Mouse (Mus musculus): ENCODE results near the gene Fbp1.
"Not testable (repeated sequence)": the region's sequence is repeated elsewhere in the genome, so short reads cannot be mapped to it uniquely, and the experiment has no call there.

The Fbp1 gene

GRCm38 (mm10) chr13:62855396-62856304 is 32.4 kb downstream of the Fbp1 start:
- in situ Hi-C loops (cut with MboI; ENCODE audit: low sequenced_read_pairs): loop anchor here (10.0 kb wide), 1 partner anchor 231 kb away; the partner anchor contains the start of gene 6720489N17Rik

- in situ Hi-C loops (cut with MboI; ENCODE audit: low sequenced_read_pairs): loop anchor here (10.0 kb wide), 1 partner anchor 230 kb away; the partner anchor contains the start of gene 6720489N17Rik
Observed at GRCm38 (mm10) chr13:62854666-62855065, 33.4 kb downstream of the Fbp1 start.

- in situ Hi-C loops (cut with MboI; ENCODE audit: low sequenced_read_pairs): no loop called here
Observed at GRCm38 (mm10) chr13:62833341-62833740, 54.7 kb downstream of the Fbp1 start.

- in situ Hi-C loops (cut with MboI; ENCODE audit: low sequenced_read_pairs): no loop called here
Observed at GRCm38 (mm10) chr13:62832239-62832638, 55.8 kb downstream of the Fbp1 start.

GRCm38 (mm10) chr13:62815705-62816104 is 72.4 kb downstream of the Fbp1 start:
- in situ Hi-C loops (cut with MboI; ENCODE audit: low sequenced_read_pairs): not testable (repeated sequence)

Measured in CH12F3 (cell line).